Mouse (Mus musculus) c-Kit-positive CD71-positive TER-119-positive erythroid progenitor cells, embryonic 14.5 days (primary cell): ENCODE results near the gene Efemp2.

Experiments used
- DNase-seq: peaks from one replicate; pipeline ENCODE4 v3.0.0-alpha.2; 2013; ENCODE audit warnings: low spot score

The Efemp2 gene

DNA sequence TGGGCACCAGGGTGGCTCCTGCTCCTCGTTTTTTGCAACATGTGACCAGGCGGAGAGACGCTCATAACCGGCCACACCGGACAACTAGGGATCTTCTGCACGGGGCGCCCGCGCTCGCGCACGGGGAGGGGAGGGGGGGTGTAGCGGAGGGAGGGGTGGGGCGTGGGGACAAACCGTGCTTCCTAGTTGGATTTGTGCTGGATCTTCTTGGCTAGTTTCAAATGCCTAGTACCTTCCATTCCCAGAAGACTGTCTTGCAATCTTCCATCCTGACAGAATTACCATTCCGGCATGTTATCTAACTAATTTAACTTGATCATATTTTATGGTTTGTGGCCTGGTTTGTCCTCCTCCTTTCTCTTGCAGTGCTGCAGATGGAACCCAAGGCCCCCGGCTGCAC is 29.9 kb downstream of the Efemp2 start, which contains the start of gene 1700020D05Rik:
TSS of gene 1700020D05Rik (minus strand) at position 101 of the 400 bp plus-strand sequence.
- no peak for DNase-seq

DNA sequence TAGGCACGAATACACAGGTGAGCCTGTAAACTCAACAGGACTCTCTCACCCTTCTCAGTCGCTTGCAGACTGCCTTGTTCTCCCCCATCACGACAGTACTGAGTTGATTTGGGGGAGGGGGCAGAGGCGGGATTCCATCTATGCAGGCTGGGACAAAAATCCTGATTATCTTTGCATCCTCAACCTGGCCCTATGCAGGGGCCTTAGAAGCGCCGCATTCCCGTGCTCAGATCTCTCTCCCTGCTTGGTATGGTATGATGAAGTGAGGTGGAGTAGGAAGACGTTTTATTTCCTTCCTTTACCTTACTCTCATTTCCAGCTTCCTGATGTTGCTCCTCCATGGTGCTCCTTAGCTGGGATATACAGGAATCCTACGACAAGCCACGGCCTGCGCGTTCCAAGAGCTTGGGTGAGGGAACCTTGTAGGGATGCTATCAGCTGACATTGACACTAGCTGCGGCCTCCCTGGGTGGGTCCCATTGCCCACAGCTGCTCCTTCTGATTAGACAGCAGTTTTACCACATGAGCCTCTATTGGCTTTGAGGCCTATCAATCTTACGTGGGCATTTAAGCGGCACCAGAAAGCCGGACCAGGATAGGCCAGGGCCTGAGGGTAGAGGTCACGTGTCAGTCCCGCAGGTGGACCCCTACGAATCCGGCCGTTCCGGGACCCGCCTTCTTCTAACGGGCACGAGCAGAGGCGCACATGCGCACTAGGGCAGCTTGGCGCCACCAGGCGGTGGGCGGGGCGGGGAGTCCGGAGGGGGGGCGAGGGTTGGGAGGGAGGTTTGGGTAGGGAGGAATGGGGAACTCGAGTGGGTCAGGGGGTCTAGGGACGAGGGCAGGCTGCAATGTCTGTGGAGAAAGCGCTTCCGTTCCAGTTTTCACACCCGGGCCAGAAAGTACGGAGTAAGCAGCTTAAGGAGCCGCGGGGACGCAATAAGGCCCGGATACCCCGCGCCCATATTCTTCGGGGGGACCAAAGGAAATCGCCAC is 36.6 kb downstream of the Efemp2 start, which contains the start of gene Snx32:
TSS of gene Snx32 (minus strand) at position 508 of the 996 bp plus-strand sequence.
- peak; percentile 99 for DNase-seq

DNA sequence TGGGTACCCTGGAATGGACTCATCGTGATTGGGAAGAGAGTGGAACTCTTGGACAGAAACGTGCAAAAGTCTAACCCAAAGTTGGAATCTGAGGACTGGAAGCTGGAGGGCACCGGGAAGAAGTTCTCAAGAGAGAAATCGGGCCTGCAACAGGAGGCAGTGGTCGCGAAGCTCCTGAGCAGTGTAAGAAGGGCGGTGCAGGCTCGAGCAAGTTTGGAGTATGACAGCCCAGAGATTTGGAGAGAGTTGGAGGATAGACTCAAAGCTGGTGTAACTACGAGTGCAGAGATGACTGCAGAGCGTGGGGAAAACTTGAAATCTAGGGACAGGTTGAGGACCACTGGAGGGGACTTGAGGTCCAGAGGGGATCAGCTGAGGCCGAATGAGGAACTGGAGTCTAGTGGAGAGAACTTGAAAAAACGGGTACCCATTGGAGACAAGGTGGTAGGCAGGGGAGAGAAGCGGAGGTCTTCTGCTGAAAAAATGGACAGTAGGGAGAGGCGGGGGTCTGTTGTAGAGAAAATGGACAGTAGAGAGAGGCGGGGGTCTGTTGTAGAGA is 37.4 kb downstream of the Efemp2 start:
- DNase-seq = no peak

DNA sequence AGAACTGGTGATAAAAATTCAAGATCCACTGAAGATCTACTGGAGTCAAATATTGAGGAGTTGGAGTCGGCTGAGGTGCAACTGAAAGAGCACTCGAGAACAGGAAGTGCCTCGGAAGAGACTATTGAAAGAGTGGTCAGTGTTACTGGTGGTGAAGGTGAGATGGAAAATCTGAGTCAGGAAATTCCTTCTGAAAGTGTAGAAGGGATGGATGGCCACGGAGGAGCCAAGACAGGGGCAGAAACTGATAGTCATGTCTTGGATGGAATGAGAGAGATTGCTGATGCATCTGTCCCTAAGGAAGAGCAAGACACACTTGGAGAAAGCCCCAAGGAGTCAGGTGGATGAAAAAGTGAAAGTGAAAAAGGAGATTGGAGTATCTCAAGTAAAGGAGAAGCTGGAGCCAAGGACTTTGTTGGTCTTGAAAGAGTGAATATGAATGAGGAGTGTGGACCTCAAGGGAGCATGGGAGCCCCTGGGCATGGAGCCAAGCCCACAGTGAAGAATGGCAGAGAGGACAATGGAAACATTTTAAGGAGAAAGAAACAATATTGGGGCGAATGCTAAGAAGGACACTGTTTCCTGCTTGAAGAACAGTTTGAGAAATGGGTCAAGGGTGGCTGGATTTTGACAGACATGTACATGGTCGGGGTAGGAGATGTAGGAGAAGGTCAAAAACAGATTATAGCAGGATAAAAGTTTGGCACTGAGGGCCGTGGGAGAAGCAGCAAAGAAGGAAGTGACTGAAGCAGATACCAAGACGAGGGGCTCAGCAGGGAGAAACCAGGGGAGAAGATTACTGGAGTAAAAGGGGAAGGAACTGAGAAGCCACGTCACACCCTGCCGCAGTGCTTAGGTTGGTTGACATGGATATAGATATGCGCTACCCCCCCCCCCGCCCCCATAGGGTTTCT is 38.6 kb downstream of the Efemp2 start:
- DNase-seq = no peak

DNA sequence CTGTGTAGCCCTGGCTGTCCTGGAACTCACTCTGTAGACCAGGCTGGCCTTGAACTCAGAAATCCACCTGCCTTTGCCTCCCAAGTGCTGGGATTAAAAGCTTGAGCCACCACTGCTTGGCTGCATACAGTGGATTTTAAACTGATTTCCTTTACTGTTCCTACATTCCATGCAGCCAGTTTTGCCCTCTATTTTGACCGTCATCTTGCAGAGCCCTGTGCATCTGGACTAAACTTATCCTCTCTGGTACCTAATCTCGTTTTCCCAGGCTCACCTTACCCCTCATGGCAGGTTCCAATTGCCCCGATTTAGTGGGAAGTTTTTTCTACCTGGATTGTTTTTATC is 39.2 kb downstream of the Efemp2 start:
- no peak for DNase-seq

DNA sequence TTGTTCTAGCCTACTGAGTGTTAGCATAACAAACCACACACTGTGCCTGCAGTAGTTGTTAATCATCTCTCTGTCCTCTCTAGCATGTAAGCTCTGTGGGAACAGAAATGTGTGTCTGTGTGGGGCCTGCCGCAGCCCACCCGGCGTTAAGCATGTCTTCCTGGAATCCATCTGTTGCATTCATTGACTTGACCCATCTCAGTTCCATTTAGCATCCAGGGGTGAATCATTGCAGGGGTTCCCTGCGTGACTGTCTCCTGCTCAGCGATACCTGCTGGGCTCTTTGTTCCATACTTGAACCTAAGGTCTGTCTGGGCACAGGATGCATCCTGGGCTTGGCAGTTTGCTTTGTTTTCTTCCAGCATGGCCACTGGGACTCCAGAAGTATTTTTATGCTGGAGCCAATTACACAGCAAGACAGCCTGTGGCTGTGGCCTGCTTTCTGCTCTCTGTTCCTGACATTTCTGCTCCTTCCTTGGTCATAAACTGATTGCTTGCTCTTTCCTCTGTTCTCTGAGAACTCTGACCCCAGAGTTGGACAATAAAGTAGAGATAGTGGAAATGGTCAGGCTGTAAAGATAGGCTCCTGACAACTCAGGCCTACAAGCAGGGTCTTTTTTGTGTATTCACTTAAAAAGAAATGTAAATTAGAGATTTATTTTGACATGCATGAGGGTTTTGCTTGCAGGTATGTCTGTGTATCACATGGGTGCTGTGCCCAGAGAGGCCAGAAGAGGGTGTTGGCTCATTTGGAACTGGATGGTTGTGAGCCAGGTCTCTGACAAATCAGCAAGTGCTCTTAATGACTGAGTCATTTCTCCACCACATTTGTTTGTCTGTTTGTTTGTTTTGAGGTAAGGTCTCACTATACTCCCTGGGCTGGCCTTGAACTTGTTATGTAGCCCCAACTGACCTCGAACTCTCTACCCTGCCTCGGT is 42.4 kb downstream of the Efemp2 start:
- no peak for DNase-seq

DNA sequence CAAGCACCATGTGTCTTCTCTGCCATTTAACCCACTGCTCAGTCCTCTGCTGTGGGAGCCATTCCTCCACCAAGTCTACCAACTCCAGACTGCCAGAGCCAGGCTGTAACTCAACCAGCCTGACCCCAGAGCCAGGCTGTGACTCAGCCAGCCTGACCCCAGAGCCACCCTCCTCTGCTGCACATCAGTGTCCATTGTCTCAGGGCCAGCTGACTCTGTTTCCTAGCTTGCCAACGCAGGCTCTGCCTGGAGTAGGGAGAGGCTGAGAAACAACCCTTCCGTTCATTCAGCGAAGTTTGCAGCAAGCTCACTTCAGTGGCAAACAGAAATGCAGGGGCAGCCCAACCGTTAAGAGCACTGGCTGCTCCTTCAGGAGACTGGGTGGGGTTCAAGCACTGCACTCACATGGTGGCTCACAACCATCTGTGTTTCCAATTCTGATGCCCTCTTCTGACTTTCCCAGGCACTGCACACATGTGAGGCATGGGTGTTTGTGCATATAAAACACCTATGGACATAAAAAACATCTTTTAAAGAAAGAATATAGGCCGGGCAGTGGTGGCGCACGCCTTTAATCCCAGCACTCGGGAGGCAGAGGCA is 43.3 kb downstream of the Efemp2 start:
- DNase-seq = no peak

DNA sequence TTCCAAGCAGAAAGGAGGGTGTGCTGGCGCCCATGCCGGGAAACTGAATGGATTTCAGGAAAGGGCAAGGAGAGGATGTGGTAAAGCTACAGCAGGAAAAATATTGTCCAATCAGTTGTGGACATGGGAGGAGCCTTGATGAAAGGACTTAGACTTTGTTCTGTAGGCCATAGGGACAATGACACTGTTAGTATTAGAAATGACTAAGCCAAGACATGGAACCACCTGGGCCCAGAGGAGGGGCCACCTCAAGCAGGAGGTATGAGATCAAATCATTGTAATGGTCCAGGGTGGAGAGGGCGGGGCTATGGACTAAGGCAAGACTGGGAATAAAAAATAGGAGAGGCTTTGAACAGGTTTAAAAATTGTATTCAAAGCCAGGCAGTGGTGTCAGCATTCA is 45.0 kb downstream of the Efemp2 start:
- no peak for DNase-seq

DNA sequence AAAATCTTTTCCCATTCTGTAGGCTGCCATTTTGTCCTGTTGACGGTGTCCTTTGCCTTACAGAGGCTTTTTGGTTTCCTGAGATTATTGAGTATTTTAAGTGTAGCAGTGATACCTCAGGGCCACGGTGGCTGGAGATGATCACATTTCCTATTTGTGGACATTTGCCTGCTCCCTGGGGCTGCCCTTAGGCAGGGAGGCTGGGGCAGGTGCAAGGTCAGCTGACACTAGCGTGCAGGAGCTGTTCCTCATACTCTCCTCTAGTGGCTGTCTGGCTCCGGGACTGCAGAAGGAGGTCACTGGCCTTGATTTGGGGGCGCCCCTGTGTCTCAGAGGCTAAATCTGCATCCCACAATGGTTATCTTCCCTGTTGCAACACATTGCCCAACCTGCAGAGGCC is 51.5 kb downstream of the Efemp2 start:
- DNase-seq = no peak

DNA sequence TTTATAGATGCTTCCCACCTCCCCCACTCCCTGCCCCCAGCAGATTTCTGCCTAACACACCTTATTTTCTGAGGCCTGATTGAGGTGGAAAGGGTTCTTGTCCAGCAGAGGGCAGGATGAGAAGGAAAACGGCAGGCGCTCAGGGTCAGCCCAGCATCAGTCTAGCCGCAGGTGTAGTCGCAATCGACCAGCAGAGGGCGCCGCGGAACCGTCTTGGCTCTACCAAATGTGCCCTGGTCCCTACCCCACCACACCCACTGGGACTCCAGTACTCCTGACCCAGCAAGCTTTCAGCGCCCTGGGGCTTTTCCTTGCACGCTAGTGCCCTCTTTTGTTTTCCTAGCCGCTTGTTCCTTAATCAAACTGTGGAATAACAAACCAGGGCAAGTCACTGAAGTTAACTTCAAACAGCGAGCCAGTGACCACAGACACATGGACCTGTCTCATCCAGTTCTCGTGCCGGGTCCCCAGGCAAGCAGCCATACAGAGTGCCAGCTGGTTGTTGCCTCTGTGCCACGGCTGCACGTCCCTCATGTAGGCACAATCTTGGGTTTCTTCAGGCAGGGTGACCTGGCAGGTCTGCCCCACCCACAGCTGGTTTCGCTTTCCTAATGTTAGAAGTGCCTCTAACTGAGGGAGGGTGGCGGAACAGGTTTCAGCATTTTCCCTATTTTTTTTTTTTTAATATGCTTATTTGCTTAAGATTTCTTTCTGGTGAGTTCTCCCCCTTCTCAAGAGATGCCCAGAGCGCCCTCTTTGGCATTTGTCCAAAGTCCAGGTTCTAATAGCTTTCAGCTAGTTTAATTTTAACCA is 55.8 kb downstream of the Efemp2 start:
- peak; percentile 92 for DNase-seq

DNA sequence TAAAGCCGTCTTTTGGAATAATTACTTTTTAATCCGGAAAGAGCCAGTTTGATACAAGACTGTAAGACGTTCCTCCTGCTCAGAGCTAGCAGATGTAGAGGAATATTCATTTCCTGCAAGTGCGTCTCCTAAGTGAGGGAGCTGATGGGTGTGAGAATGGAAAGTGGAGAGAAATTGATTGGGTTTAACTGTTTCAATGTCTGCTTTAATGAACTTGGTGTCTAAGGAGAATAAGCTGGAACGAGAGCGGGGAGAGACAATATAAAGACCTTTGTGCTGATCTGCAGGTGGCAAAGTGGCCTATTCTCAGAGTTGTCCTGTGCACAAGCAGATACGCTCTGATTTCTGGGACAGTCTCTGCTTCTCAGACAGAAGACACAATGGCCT is 56.4 kb downstream of the Efemp2 start:
- no peak for DNase-seq
